Mouse (Mus musculus) heart, postnatal 0 days (tissue): ENCODE results near the gene Taf3.

Experiments
- CTCF ChIP-seq: IDR thresholded peaks from 2 replicates; pipeline ENCODE4 v1.5.1; 2016; ENCODE audit warnings: antibody characterized with exemption, control low read depth, low read depth
- EP300 ChIP-seq: IDR thresholded peaks from 2 replicates; pipeline ENCODE4 v1.6.1; 2016; ENCODE audit warnings: antibody characterized with exemption, low read depth

- TF ChIP-seq CTCF, result no peak
- no peak for TF ChIP-seq EP300
Measured at GRCm38 (mm10) chr2:9886921-9887610, 161.3 kb downstream of the Taf3 start.
